Mouse (Mus musculus): Measurements from ENCODE around the gene Cebpe. TPM values are rescaled to one million over a fixed set of nuclear protein-coding genes. Genes with fewer than 3 reads are reported as not detected.

Cebpe gene
- total and polyA plus RNA-seq, 2 experiments: 7.9 to 12.4 TPM

GRCm38 (mm10) chr14:54737634-54738033 is 25.7 kb upstream of the Cebpe start:
- DNase-seq (ENCODE audit: extremely low read depth, low read depth, low spot score): no peak
- WGBS: 94% methylated on average over 10 of the region's 10 CpGs
- Histone ChIP-seq H3K4me1 (ENCODE audit: control insufficient read depth, insufficient read depth, low read length) (no peaks in the 10 kb centered on the region), H3K36me3 (ENCODE audit: control insufficient read depth, insufficient read depth, low read length) (no peaks in the 10 kb centered on the region), H3K27ac (replicated peaks; ENCODE audit: insufficient read depth, low read depth, low read length) (no peak overlapping the region), H3K9ac (ENCODE audit: low read depth, low read length) (no peak overlapping the region), H3K79me2 (ENCODE audit: control insufficient read depth, insufficient read depth, low read length) (no peaks in the 10 kb centered on the region), H3K4me3 (ENCODE audit: insufficient read depth, low read depth, low read length) (no peak overlapping the region), H3K27me3 (ENCODE audit: control insufficient read depth, insufficient read depth, low read length) (no peaks in the 10 kb centered on the region)
- TF ChIP-seq CTCF (IDR thresholded peaks at IDR 0.05; ENCODE audit: low read depth, low read length) (no peak), POLR2A (IDR thresholded peaks at IDR 0.05; ENCODE audit: extremely low read depth, insufficient read depth, low read length) (no peak)

DNA sequence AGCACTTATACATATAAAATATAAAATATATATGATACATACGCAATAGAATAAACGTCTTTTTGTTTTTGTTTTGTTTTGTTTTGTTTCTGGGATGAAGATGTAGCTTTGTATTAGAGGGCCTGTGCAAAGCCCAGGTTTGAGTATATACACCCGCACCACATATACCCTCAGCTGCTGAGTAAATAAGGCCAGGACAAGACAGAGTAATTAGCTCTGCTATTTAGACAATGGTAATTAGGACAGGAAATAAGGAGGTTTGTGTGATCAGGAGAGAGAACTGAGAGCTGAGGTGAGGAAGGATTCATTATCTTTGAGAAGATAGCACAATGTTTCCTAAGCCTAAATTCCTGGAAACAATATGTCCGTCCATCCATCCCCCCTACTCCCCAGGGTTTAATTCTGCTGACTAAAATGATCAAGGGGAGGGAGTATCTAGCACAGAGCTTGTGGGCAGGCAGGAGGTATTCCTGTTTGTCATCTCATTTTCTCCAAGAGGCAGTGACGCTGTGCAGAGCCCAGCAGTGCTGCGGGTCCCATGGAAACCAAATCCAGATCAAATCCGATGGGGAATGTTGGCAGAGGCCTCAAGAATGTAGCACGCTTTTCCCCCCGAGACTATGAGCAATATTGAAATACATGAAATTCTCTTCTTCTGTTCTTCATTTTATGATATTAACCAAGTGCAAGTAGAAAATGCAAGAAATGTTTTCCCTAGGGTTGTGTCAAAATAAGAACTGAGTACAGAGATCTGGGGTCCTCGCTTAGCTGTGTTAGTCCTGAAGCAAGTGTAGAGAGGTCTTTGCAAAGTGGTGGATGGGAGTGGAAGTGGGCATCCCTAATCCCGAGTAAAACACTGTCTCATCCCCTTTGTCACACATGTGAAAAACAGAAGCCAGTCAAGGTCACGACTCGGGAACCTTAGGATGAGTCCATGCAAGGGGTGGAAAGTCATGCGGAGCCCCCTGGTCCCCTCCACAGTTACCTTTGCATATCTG is 24.9 kb upstream of the Cebpe start:
- TF ChIP-seq CTCF (IDR thresholded peaks at IDR 0.05; ENCODE audit: low read depth, low read length) (no peak), POLR2A (IDR thresholded peaks at IDR 0.05; ENCODE audit: extremely low read depth, insufficient read depth, low read length) (no peak)
- Histone ChIP-seq H3K4me1 (ENCODE audit: control insufficient read depth, insufficient read depth, low read length) (no peaks in the 10 kb centered on the region), H3K79me2 (ENCODE audit: control insufficient read depth, insufficient read depth, low read length) (no peaks in the 10 kb centered on the region), H3K27me3 (ENCODE audit: control insufficient read depth, insufficient read depth, low read length) (no peaks in the 10 kb centered on the region), H3K9ac (ENCODE audit: low read depth, low read length) (no peak overlapping the region), H3K36me3 (ENCODE audit: control insufficient read depth, insufficient read depth, low read length) (no peaks in the 10 kb centered on the region), H3K4me3 (ENCODE audit: insufficient read depth, low read depth, low read length) (no peak overlapping the region), H3K27ac (replicated peaks; ENCODE audit: insufficient read depth, low read depth, low read length) (no peak overlapping the region)
- WGBS: 83% methylated on average over 14 of the region's 14 CpGs
- no peak for DNase-seq (ENCODE audit: extremely low read depth, low read depth, low spot score)

- no peak overlapping the region for H3K9ac ChIP-seq (ENCODE audit: low read depth, low read length)
- H3K4me3 ChIP-seq (ENCODE audit: insufficient read depth, low read depth, low read length): no peak overlapping the region
- TF ChIP-seq POLR2A (IDR thresholded peaks at IDR 0.05; ENCODE audit: extremely low read depth, insufficient read depth, low read length) (no peak), CTCF (IDR thresholded peaks at IDR 0.05; ENCODE audit: low read depth, low read length) (no peak)
- H3K36me3 ChIP-seq (ENCODE audit: control insufficient read depth, insufficient read depth, low read length): no peaks in the 10 kb centered on the region
- H3K4me1 ChIP-seq (ENCODE audit: control insufficient read depth, insufficient read depth, low read length): no peaks in the 10 kb centered on the region
- H3K79me2 ChIP-seq (ENCODE audit: control insufficient read depth, insufficient read depth, low read length): no peaks in the 10 kb centered on the region
- no peak overlapping the region for H3K27ac ChIP-seq (replicated peaks; ENCODE audit: insufficient read depth, low read depth, low read length)
- 66% methylated on average over 4 of the region's 4 CpGs for WGBS
- DNase-seq (ENCODE audit: extremely low read depth, low read depth, low spot score): no peak
- H3K27me3 ChIP-seq (ENCODE audit: control insufficient read depth, insufficient read depth, low read length): no peaks in the 10 kb centered on the region
Observed at GRCm38 (mm10) chr14:54735221-54735620, 23.2 kb upstream of the Cebpe start.

- Histone ChIP-seq H3K27me3 (ENCODE audit: control insufficient read depth, insufficient read depth, low read length) (no peaks in the 10 kb centered on the region), H3K79me2 (ENCODE audit: control insufficient read depth, insufficient read depth, low read length) (no peaks in the 10 kb centered on the region), H3K36me3 (ENCODE audit: control insufficient read depth, insufficient read depth, low read length) (no peaks in the 10 kb centered on the region), H3K9ac (ENCODE audit: low read depth, low read length) (no peak overlapping the region), H3K4me1 (ENCODE audit: control insufficient read depth, insufficient read depth, low read length) (no peaks in the 10 kb centered on the region), H3K4me3 (ENCODE audit: insufficient read depth, low read depth, low read length) (no peak overlapping the region), H3K27ac (replicated peaks; ENCODE audit: insufficient read depth, low read depth, low read length) (no peak overlapping the region)
- WGBS: 91% methylated on average over 4 of the region's 4 CpGs
- TF ChIP-seq CTCF (IDR thresholded peaks at IDR 0.05; ENCODE audit: low read depth, low read length): no peak
- no peak for DNase-seq (ENCODE audit: extremely low read depth, low read depth, low spot score)
Observed at GRCm38 (mm10) chr14:54734004-54734403, 22.0 kb upstream of the Cebpe start.

GRCm38 (mm10) chr14:54732206-54732605 is 20.2 kb upstream of the Cebpe start:
- WGBS: 90% methylated on average over 8 of the region's 8 CpGs
- no peaks in the 10 kb centered on the region for H3K4me1 ChIP-seq (ENCODE audit: control insufficient read depth, insufficient read depth, low read length)

DNA sequence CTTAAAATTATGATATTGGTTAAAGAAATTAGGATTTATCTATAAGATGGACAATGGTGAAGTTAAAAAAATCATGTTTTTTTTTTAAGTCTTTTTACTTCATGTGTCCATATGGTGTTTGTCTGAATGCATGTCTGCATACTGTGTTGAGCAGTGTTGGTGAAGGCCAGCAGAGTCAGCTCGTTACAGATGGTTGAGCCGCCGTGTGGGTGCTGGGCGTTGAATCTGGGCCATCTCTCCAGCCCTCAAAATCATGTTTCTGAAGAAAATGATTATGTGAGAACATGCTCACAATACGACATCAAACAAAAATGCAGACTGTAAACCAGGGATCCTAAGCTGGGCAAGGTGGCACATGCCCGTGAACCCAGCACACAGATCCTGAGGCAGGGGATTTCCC is 18.3 kb upstream of the Cebpe start:
- DNase-seq (ENCODE audit: extremely low read depth, low read depth, low spot score): no peak
- Histone ChIP-seq H3K27ac (replicated peaks; ENCODE audit: insufficient read depth, low read depth, low read length) (no peak overlapping the region), H3K27me3 (ENCODE audit: control insufficient read depth, insufficient read depth, low read length) (no peaks in the 10 kb centered on the region), H3K4me3 (ENCODE audit: insufficient read depth, low read depth, low read length) (no peak overlapping the region), H3K9ac (ENCODE audit: low read depth, low read length) (no peak overlapping the region), H3K4me1 (ENCODE audit: control insufficient read depth, insufficient read depth, low read length) (no peaks in the 10 kb centered on the region), H3K79me2 (ENCODE audit: control insufficient read depth, insufficient read depth, low read length) (no peaks in the 10 kb centered on the region), H3K36me3 (ENCODE audit: control insufficient read depth, insufficient read depth, low read length) (no peaks in the 10 kb centered on the region)
- TF ChIP-seq CTCF (IDR thresholded peaks at IDR 0.05; ENCODE audit: low read depth, low read length) (no peak), POLR2A (IDR thresholded peaks at IDR 0.05; ENCODE audit: extremely low read depth, insufficient read depth, low read length) (no peak)
- 93% methylated on average over 6 of the region's 6 CpGs for WGBS

More at GRCm38 (mm10) chr14:54732206-54732605, 20.2 kb upstream of the Cebpe start:
- no peak overlapping the region for H3K4me3 ChIP-seq (ENCODE audit: insufficient read depth, low read depth, low read length)
- TF ChIP-seq POLR2A (IDR thresholded peaks at IDR 0.05; ENCODE audit: extremely low read depth, insufficient read depth, low read length) (no peak), CTCF (IDR thresholded peaks at IDR 0.05; ENCODE audit: low read depth, low read length) (no peak)
- H3K79me2 ChIP-seq (ENCODE audit: control insufficient read depth, insufficient read depth, low read length): no peaks in the 10 kb centered on the region
- no peak overlapping the region for H3K27ac ChIP-seq (replicated peaks; ENCODE audit: insufficient read depth, low read depth, low read length)
- DNase-seq (ENCODE audit: extremely low read depth, low read depth, low spot score): no peak
- no peaks in the 10 kb centered on the region for H3K27me3 ChIP-seq (ENCODE audit: control insufficient read depth, insufficient read depth, low read length)
- no peak overlapping the region for H3K9ac ChIP-seq (ENCODE audit: low read depth, low read length)
- no peaks in the 10 kb centered on the region for H3K36me3 ChIP-seq (ENCODE audit: control insufficient read depth, insufficient read depth, low read length)
